Mouse (Mus musculus) left cerebral cortex, adult 18-20 months (tissue): ENCODE data around the gene Spag4. TPM values are rescaled to one million over a fixed set of nuclear protein-coding genes. Genes with fewer than 3 reads are reported as not detected.
A peak's percentile ranks its signal among the peaks of the same experiment; 100 is the strongest.
"Not testable (repeated sequence)": the region's sequence is repeated elsewhere in the genome, so short reads cannot be mapped to it uniquely, and the experiment has no call there.

Experiments
- DNase-seq, 2 experiments: peaks; one replicate each; pipeline ENCODE4 v3.0.0; 2021 to 2022; ENCODE audit warnings: low spot score in 2 of 2, mixed read lengths in 1 of 2
- total RNA-seq, 2 experiments: library from RNA; stranded (reverse); gene quantifications; 2 replicates each; pipeline ENCODE4 v1.2.3; 2021

Spag4 gene
- total RNA-seq, 2 experiments from 2014 or later: 4.2 to 4.4 TPM

- no peak for DNase-seq
Measured at GRCm38 (mm10) chr2:156091926-156092325, 27.0 kb downstream of the Spag4 start.

GRCm38 (mm10) chr2:156110627-156111357 is 45.8 kb downstream of the Spag4 start:
- DNase-seq: peak in 1 of 2 experiments; percentile 9

GRCm38 (mm10) chr2:156111358-156112079 is 46.5 kb downstream of the Spag4 start, which contains the start of the genes Cpne1 and Rbm12:
Gene Cpne1 (minus strand): TSS chr2:156111965.
Gene Rbm12 (minus strand): TSS chr2:156111978.
- DNase-seq: peak; percentile 92

- DNase-seq: not testable (repeated sequence)
Measured at GRCm38 (mm10) chr2:156112080-156112423, 47.1 kb downstream of the Spag4 start.

GRCm38 (mm10) chr2:156119566-156119965 is 54.6 kb downstream of the Spag4 start:
- DNase-seq: no peak

Other genes starting within 250 kb of the Spag4 start
- 10 to 100 TPM; 58.7 to 58.9 TPM for gene BC029722, start 245.7 kb upstream of the Spag4 start, total RNA-seq
- 10 to 100 TPM; 73.3 to 82.5 TPM for gene Eif6, start 238.2 kb upstream of the Spag4 start, total RNA-seq
- gene Fam83c, start 230.3 kb upstream of the Spag4 start, total RNA-seq: not detected
- 10 to 100 TPM; 84.7 to 91.8 TPM for gene Uqcc1, start 134.9 kb upstream of the Spag4 start, total RNA-seq
- gene Gm15557, start 124.4 kb upstream of the Spag4 start, total RNA-seq: not detected
- under 1 TPM; 0.19 to 0.21 TPM for gene Gdf5, start 119.8 kb upstream of the Spag4 start, total RNA-seq
- 10 to 100 TPM; 18.2 to 19.5 TPM for gene Cep250, start 108.7 kb upstream of the Spag4 start, total RNA-seq
- 1 to 10 TPM in 1 of 2 experiments, under 1 TPM in 1; 0.74 to 1.4 TPM for gene 6430550D23Rik, start 57.2 kb upstream of the Spag4 start, total RNA-seq
- gene Ergic3, start 57.1 kb upstream of the Spag4 start, total RNA-seq: 100 to 1,000 TPM; 216 to 235 TPM
- not detected for gene Fer1l4, start 12.2 kb upstream of the Spag4 start, total RNA-seq
- gene Cpne1, start 46.8 kb downstream of the Spag4 start, total RNA-seq: 10 to 100 TPM; 23.4 to 25.3 TPM
- 10 to 100 TPM; 22.9 to 24.9 TPM for gene Rbm12, start 46.8 kb downstream of the Spag4 start, total RNA-seq
- 10 to 100 TPM; 18.9 to 23.9 TPM for gene Gm28036, start 61.9 kb downstream of the Spag4 start, total RNA-seq
- 100 to 1,000 TPM; 156 to 162 TPM for gene Romo1, start 78.9 kb downstream of the Spag4 start, total RNA-seq
- 10 to 100 TPM; 36.0 to 39.4 TPM for gene Nfs1, start 79.0 kb downstream of the Spag4 start, total RNA-seq
- 100 to 1,000 TPM; 286 to 287 TPM for gene Rbm39, start 115.1 kb downstream of the Spag4 start, total RNA-seq
- gene Phf20, start 131.3 kb downstream of the Spag4 start, total RNA-seq: 10 to 100 TPM; 87.7 to 97.8 TPM
- 1 to 10 TPM; 5.4 to 5.6 TPM for gene Cnbd2, start 247.1 kb downstream of the Spag4 start, total RNA-seq
- gene Scand1, start 247.5 kb downstream of the Spag4 start, total RNA-seq: 10 to 100 TPM; 79.6 to 86.0 TPM